Mouse (Mus musculus): ENCODE results near the gene Lce6a. TPM values are rescaled to one million over a fixed set of nuclear protein-coding genes. Genes with fewer than 3 reads are reported as not detected.

Lce6a gene
- polyA plus RNA-seq, 1 experiment from 2014 or later: 0.11 TPM

- no peaks in the 10 kb centered on the region for H3K36me3 ChIP-seq (ENCODE audit: control insufficient read depth, insufficient read depth)
- H3K4me3 ChIP-seq (ENCODE audit: low read depth, low read length): no peak overlapping the region
- no peak overlapping the region for H3K4me2 ChIP-seq (ENCODE audit: low read depth, low read length)
- no peak overlapping the region for H3K9ac ChIP-seq (ENCODE audit: low read depth, low read length)
- no peaks in the 10 kb centered on the region for H3K9me3 ChIP-seq (replicated peaks; ENCODE audit: control insufficient read depth, low read length)
- H3K27me3 ChIP-seq (ENCODE audit: control insufficient read depth, insufficient read depth, low read depth, low read length): no peaks in the 10 kb centered on the region
- no peaks in the 10 kb centered on the region for H3K4me1 ChIP-seq (ENCODE audit: control insufficient read depth, low read depth, low read length)
- WGBS (ENCODE audit: insufficient replicate concordance): 54% methylated on average over 4 of the region's 4 CpGs
- no peak for ATAC-seq (ENCODE audit: low read depth)
- no peak overlapping the region for H3K27ac ChIP-seq (ENCODE audit: low read length)
Measured at GRCm38 (mm10) chr3:92578652-92579413, 42.6 kb downstream of the Lce6a start.

GRCm38 (mm10) chr3:92573449-92574041, 47.9 kb downstream of the Lce6a start, which contains the start of gene Ivl:
Gene Ivl, minus strand, starts transcription at chr3:92573735.
- H3K4me1 ChIP-seq (ENCODE audit: control insufficient read depth, low read depth, low read length): no peaks in the 10 kb centered on the region
- H3K36me3 ChIP-seq (ENCODE audit: control insufficient read depth, insufficient read depth): no peaks in the 10 kb centered on the region
- no peak within 1 kb of the TSS for H3K9ac ChIP-seq (ENCODE audit: low read depth, low read length)
- no peaks in the 10 kb centered on the region for H3K27me3 ChIP-seq (ENCODE audit: control insufficient read depth, insufficient read depth, low read depth, low read length)
- ATAC-seq (ENCODE audit: low read depth): no peak
- H3K27ac ChIP-seq (ENCODE audit: low read length): no peak within 1 kb of the TSS
- H3K9me3 ChIP-seq (replicated peaks; ENCODE audit: control insufficient read depth, low read length): no peaks in the 10 kb centered on the region
- H3K4me2 ChIP-seq (ENCODE audit: low read depth, low read length): no peak within 1 kb of the TSS
- 30% methylated on average over 1 of the region's 1 CpGs for WGBS (ENCODE audit: insufficient replicate concordance)
- no peak within 1 kb of the TSS for H3K4me3 ChIP-seq (ENCODE audit: low read depth, low read length)

GRCm38 (mm10) chr3:92572514-92573155, 48.8 kb downstream of the Lce6a start:
- Histone ChIP-seq H3K27me3 (ENCODE audit: control insufficient read depth, insufficient read depth, low read depth, low read length) (no peaks in the 10 kb centered on the region), H3K4me3 (ENCODE audit: low read depth, low read length) (no peak overlapping the region), H3K4me2 (ENCODE audit: low read depth, low read length) (no peak overlapping the region), H3K4me1 (ENCODE audit: control insufficient read depth, low read depth, low read length) (no peaks in the 10 kb centered on the region), H3K36me3 (ENCODE audit: control insufficient read depth, insufficient read depth) (no peaks in the 10 kb centered on the region), H3K27ac (ENCODE audit: low read length) (no peak overlapping the region), H3K9ac (ENCODE audit: low read depth, low read length) (no peak overlapping the region), H3K9me3 (replicated peaks; ENCODE audit: control insufficient read depth, low read length) (no peaks in the 10 kb centered on the region)
- WGBS (ENCODE audit: insufficient replicate concordance): 28% methylated on average over 2 of the region's 2 CpGs
- no peak for ATAC-seq (ENCODE audit: low read depth)

Other genes with a start within 250 kb of the Lce6a start
- gene Sprr2h, start 236.0 kb downstream of the Lce6a start, polyA plus RNA-seq (2015; fragmentation: Nextera tagmentation; extraction: Ambion mirVana): not detected in 2 replicates
- not detected in 2 replicates for gene Sprr2i, start 213.7 kb downstream of the Lce6a start, polyA plus RNA-seq (2015; fragmentation: Nextera tagmentation; extraction: Ambion mirVana)
- gene Sprr2j-ps, start 203.6 kb downstream of the Lce6a start, polyA plus RNA-seq (2015; fragmentation: Nextera tagmentation; extraction: Ambion mirVana): not detected in 2 replicates
- 3.5 and 4.3 TPM in 2 replicates for gene Gm9774, start 192.2 kb downstream of the Lce6a start, polyA plus RNA-seq (2015; fragmentation: Nextera tagmentation; extraction: Ambion mirVana)
- gene Sprr2k, start 189.1 kb downstream of the Lce6a start, polyA plus RNA-seq (2015; fragmentation: Nextera tagmentation; extraction: Ambion mirVana): not detected in 2 replicates
- gene Sprr1b, start 182.9 kb downstream of the Lce6a start, polyA plus RNA-seq (2015; fragmentation: Nextera tagmentation; extraction: Ambion mirVana): not detected in 2 replicates
- not detected in 2 replicates for gene Sprr3, start 162.9 kb downstream of the Lce6a start, polyA plus RNA-seq (2015; fragmentation: Nextera tagmentation; extraction: Ambion mirVana)
- gene Sprr1a, start 135.8 kb downstream of the Lce6a start, polyA plus RNA-seq (2015; fragmentation: Nextera tagmentation; extraction: Ambion mirVana): 0.15 TPM in 1 of 2 replicates, not detected in the other
- gene Sprr4, start 121.2 kb downstream of the Lce6a start, polyA plus RNA-seq (2015; fragmentation: Nextera tagmentation; extraction: Ambion mirVana): not detected in 2 replicates
- gene 2310046K23Rik, start 87.1 kb downstream of the Lce6a start, polyA plus RNA-seq (2015; fragmentation: Nextera tagmentation; extraction: Ambion mirVana): not detected in 2 replicates
- not detected in 2 replicates for gene Ivl, start 47.9 kb downstream of the Lce6a start, polyA plus RNA-seq (2015; fragmentation: Nextera tagmentation; extraction: Ambion mirVana)
- 0.13 and 0.24 TPM in 2 replicates for gene Smcp, start 32.7 kb downstream of the Lce6a start, polyA plus RNA-seq (2015; fragmentation: Nextera tagmentation; extraction: Ambion mirVana)
- not detected in 2 replicates for gene 2210017I01Rik, start 14.2 kb downstream of the Lce6a start, polyA plus RNA-seq (2015; fragmentation: Nextera tagmentation; extraction: Ambion mirVana)
- not detected in 2 replicates for gene Lce1a1, start 26.6 kb upstream of the Lce6a start, polyA plus RNA-seq (2015; fragmentation: Nextera tagmentation; extraction: Ambion mirVana)
- gene Lce1b, start 35.3 kb upstream of the Lce6a start, polyA plus RNA-seq (2015; fragmentation: Nextera tagmentation; extraction: Ambion mirVana): not detected in 2 replicates
- not detected in 2 replicates for gene Lce1a2, start 48.7 kb upstream of the Lce6a start, polyA plus RNA-seq (2015; fragmentation: Nextera tagmentation; extraction: Ambion mirVana)
- gene Lce1c, start 57.6 kb upstream of the Lce6a start, polyA plus RNA-seq (2015; fragmentation: Nextera tagmentation; extraction: Ambion mirVana): not detected in 2 replicates
- not detected in 2 replicates for gene Lce1d, start 65.5 kb upstream of the Lce6a start, polyA plus RNA-seq (2015; fragmentation: Nextera tagmentation; extraction: Ambion mirVana)
- not detected in 2 replicates for gene Lce1e, start 87.4 kb upstream of the Lce6a start, polyA plus RNA-seq (2015; fragmentation: Nextera tagmentation; extraction: Ambion mirVana)
- gene Lce1f, start 98.7 kb upstream of the Lce6a start, polyA plus RNA-seq (2015; fragmentation: Nextera tagmentation; extraction: Ambion mirVana): not detected in 2 replicates
- gene Gm38119, start 117.4 kb upstream of the Lce6a start, polyA plus RNA-seq (2015; fragmentation: Nextera tagmentation; extraction: Ambion mirVana): not detected in 2 replicates
- not detected in 2 replicates for gene Lce1g, start 130.7 kb upstream of the Lce6a start, polyA plus RNA-seq (2015; fragmentation: Nextera tagmentation; extraction: Ambion mirVana)
- gene Lce1h, start 143.4 kb upstream of the Lce6a start, polyA plus RNA-seq (2015; fragmentation: Nextera tagmentation; extraction: Ambion mirVana): not detected in 2 replicates
- gene Lce1i, start 157.2 kb upstream of the Lce6a start, polyA plus RNA-seq (2015; fragmentation: Nextera tagmentation; extraction: Ambion mirVana): not detected in 2 replicates
- not detected in 2 replicates for gene Lce1j, start 168.9 kb upstream of the Lce6a start, polyA plus RNA-seq (2015; fragmentation: Nextera tagmentation; extraction: Ambion mirVana)
- gene Lce1k, start 186.2 kb upstream of the Lce6a start, polyA plus RNA-seq (2015; fragmentation: Nextera tagmentation; extraction: Ambion mirVana): not detected in 2 replicates
- not detected in 2 replicates for gene Kprp, start 205.6 kb upstream of the Lce6a start, polyA plus RNA-seq (2015; fragmentation: Nextera tagmentation; extraction: Ambion mirVana)
- not detected in 2 replicates for gene Lce1l, start 229.6 kb upstream of the Lce6a start, polyA plus RNA-seq (2015; fragmentation: Nextera tagmentation; extraction: Ambion mirVana)
- not detected in 2 replicates for gene 2310050C09Rik, start 248.6 kb upstream of the Lce6a start, polyA plus RNA-seq (2015; fragmentation: Nextera tagmentation; extraction: Ambion mirVana)